Mouse (Mus musculus) heart, embryonic 13.5 days (tissue): ENCODE data around the gene Tmem216. TPM values are rescaled to one million over a fixed set of nuclear protein-coding genes. Genes with fewer than 3 reads are reported as not detected.
A peak's percentile ranks its signal among the peaks of the same experiment; 100 is the strongest.

Experiments
- ATAC-seq: fragments of 200-750 bp; cut with Nextera tagmentation; 2 replicates; pipeline ENCODE4 v1.8.0; 2017; ENCODE audit warnings: moderate TSS enrichment; ENCODE audit not compliant: insufficient number of reproducible peaks, low FRiP score, low TSS enrichment; ENCODE audit errors: extremely low read depth
- H3K27ac ChIP-seq: fragments of 300-500 bp; sonication (generic); replicated peaks from 2 replicates; pipeline ENCODE4 v1.5.1; 2015; ENCODE audit warnings: moderate library complexity, mild to moderate bottlenecking, inconsistent platforms
- H3K27me3 ChIP-seq: fragments of 300-500 bp; sonication (generic); replicated peaks from 2 replicates; pipeline ENCODE4 v1.6.1; 2015; ENCODE audit warnings: mild to moderate bottlenecking, inconsistent platforms
- H3K36me3 ChIP-seq: fragments of 300-500 bp; sonication (generic); 2 replicates; pipeline ENCODE4 v1.6.1; 2015; ENCODE audit warnings: mild to moderate bottlenecking, inconsistent platforms
- H3K4me1 ChIP-seq: fragments of 300-500 bp; sonication (generic); 2 replicates; pipeline ENCODE4 v1.6.1; 2015; ENCODE audit warnings: inconsistent platforms
- H3K4me2 ChIP-seq: fragments of 300-500 bp; sonication (generic); 2 replicates; pipeline ENCODE4 v1.6.1; 2015; ENCODE audit warnings: inconsistent platforms, mild to moderate bottlenecking, moderate library complexity
- H3K4me3 ChIP-seq: fragments of 300-500 bp; sonication (generic); 2 replicates; pipeline ENCODE4 v1.5.1; 2015; ENCODE audit warnings: moderate library complexity, mild to moderate bottlenecking, inconsistent platforms
- H3K9ac ChIP-seq: fragments of 300-500 bp; sonication (generic); 2 replicates; pipeline ENCODE4 v1.6.1; 2015; ENCODE audit warnings: inconsistent platforms, mild to moderate bottlenecking, moderate library complexity
- H3K9me3 ChIP-seq: fragments of 300-500 bp; sonication (generic); 2 replicates; pipeline ENCODE4 v1.6.1; 2016; ENCODE audit warnings: inconsistent platforms
- WGBS: fragments of 180-500 bp; shearing (Covaris S2); methylation state at CpG from one replicate; pipeline ENCODE4 v1.1.7; 2015; ENCODE audit warnings: mixed read lengths; 5-methylcytosine and 5-hydroxymethylcytosine counted together
- polyA plus RNA-seq: library from polyadenylated mRNA; unstranded; fragments of >200 nt; fragmentation: Nextera tagmentation; extraction: Ambion mirVana; gene quantifications from 2 replicates; pipeline ENCODE4 v1.2.1, GENCODE M21; 2015

The Tmem216 gene
- polyA plus RNA-seq, 1 experiment from 2014 or later: 18.0 TPM

DNA sequence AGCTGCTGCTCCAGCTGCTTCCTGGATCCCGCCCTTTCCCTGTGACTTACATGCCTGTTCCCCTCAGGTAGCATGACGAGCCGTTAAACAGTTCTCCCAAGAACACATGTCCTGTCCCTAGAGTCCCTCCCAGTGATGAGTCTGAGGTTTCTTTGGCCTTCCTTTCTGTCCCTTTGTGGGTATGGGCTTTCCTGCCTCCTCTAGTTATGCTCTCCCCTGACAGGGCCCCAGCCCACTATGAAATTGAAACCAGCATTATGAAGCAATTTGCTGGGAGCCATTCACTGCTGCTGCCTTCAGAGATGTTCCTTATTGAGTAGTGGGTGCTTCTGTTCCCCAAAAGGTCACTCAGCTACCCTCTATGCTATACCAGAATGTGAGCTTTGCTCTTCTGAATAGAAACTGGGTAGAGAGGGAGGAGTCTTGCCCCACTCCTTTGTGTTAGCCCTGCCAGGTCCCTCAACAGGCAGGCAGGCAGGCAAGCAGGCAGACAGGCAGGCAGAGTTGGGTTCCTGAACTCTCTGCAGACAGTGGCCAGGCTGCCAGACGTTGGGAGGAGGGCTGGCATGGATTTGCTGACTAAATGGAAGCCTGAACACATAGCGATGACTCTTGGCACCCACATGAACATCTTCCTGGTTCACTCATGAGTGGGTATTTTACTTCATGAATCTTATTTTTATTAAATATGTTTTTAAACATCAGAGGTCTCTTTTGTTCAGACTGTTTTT lies 33.3 kb upstream of the Tmem216 start:
- H3K9me3 ChIP-seq: no peaks in the 10 kb centered on the region
- no peaks in the 10 kb centered on the region for H3K27me3 ChIP-seq
- no peak for ATAC-seq
- no peak overlapping the region for H3K4me3 ChIP-seq
- H3K27ac ChIP-seq: no peak overlapping the region
- 69% methylated on average over 5 of the region's 5 CpGs for WGBS
- H3K9ac ChIP-seq: peak overlapping the region; percentile 34; the same call in 1 of the 2 replicates
- peaks cover 74% of the 10 kb centered on the region for H3K36me3 ChIP-seq
- H3K4me2 ChIP-seq: no peak overlapping the region
- no peaks in the 10 kb centered on the region for H3K4me1 ChIP-seq

DNA sequence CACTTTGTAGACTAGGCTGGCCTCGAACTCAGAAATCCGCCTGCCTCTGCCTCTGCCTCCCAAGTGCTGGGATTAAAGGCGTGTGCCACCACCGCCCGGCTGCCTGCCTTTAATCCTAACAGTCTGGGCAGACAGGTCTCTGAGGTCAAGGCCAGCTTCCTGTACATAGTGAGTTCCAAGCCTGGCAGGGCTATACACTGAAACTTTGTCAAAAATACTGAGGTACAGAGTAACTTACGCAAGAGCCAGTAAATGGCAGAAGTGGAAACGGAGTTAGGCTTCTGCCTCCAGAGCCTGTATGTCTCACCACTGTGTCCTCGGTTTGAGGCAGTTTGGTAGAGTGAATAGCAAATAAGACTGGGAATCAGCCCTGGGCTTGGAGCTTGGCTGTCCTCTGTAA lies 31.2 kb upstream of the Tmem216 start:
- peaks cover 62% of the 10 kb centered on the region for H3K36me3 ChIP-seq
- no peak overlapping the region for H3K4me2 ChIP-seq
- ATAC-seq: no peak
- H3K4me3 ChIP-seq: no peak overlapping the region
- H3K9me3 ChIP-seq: no peaks in the 10 kb centered on the region
- H3K4me1 ChIP-seq: no peaks in the 10 kb centered on the region
- H3K27ac ChIP-seq: no peak overlapping the region
- no peaks in the 10 kb centered on the region for H3K27me3 ChIP-seq
- H3K9ac ChIP-seq: no peak overlapping the region
- WGBS: 91% methylated on average over 8 of the region's 8 CpGs

DNA sequence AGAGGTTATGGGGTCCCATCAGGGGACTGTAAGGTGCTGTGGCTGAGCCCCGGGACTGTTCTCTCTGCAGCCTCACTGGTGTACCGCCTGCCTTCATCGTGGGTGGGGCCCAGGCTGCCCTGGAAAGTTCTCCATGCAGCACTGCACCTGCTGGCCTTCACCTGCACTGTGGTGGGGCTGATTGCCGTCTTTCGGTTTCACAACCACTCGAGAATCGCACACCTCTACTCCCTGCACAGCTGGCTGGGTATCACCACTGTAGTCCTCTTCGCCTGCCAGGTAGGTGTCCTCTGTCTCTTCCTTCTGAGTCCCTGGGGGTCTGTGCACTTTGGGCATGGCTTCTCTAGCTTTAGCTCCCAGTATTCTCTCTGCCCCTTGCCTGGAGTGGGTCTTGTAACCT lies 29.1 kb upstream of the Tmem216 start:
- H3K9ac ChIP-seq: no peak overlapping the region
- H3K9me3 ChIP-seq: no peaks in the 10 kb centered on the region
- H3K4me3 ChIP-seq: no peak overlapping the region
- no peak for ATAC-seq
- H3K27me3 ChIP-seq: no peaks in the 10 kb centered on the region
- no peaks in the 10 kb centered on the region for H3K4me1 ChIP-seq
- no peak overlapping the region for H3K4me2 ChIP-seq
- H3K27ac ChIP-seq: no peak overlapping the region
- WGBS: 80% methylated on average over 8 of the region's 8 CpGs
- peaks cover 56% of the 10 kb centered on the region for H3K36me3 ChIP-seq

DNA sequence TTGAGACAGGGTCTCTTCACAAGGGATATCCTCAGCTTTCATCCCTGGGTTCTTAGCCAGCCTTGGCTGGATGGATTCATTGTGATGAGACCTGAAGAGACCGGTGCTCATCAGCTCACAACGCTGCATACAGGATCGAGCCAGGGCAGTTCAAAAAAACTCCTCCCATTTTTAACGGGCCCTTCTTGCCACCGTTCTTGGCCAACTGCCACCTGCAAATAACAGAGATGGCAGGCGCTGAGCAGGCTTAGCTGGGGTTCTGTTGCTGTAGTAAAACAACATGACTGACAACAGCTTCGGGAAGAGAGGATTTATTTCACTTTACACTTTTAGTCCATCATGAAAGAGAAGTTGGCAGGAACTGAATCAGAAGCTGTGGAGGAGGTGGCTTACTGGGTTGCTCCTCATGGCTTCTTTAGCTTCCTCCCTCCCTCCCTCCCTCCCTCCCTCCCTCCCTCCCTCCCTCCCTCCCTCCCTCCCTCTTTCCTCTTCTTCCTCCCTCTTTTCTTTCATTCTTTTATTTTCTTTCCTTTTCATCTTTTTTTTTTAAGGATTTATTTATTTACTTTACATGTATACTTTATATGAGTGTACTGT lies 27.6 kb upstream of the Tmem216 start:
- H3K27ac ChIP-seq: no peak overlapping the region
- H3K36me3 ChIP-seq: peaks cover 50% of the 10 kb centered on the region
- H3K27me3 ChIP-seq: no peaks in the 10 kb centered on the region
- ATAC-seq: no peak
- no peak overlapping the region for H3K9ac ChIP-seq
- H3K4me1 ChIP-seq: peaks cover 6% of the 10 kb centered on the region
- no peak overlapping the region; the same call in 1 of the 2 replicates for H3K4me2 ChIP-seq
- H3K4me3 ChIP-seq: no peak overlapping the region
- no peaks in the 10 kb centered on the region for H3K9me3 ChIP-seq
- WGBS: 46% methylated on average over 7 of the region's 7 CpGs

DNA sequence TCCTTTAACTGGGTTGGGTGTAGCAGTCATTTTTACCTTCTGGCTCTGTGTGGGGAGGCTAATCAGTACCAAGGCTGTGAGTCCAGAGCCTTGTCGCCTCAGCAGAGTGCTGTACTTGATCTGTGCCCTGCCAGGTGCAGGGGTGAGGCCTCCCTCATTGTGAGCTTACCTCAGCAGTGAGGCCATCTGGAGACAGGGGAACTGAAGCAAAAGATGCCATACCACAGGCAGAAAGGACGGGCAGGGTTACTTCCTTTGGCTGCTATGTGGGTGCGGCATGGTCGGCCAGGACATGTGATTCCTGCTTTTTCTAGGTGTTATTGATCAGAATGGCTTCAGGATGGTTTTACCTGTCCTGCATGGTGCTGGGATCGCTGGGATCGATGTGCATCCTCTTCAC lies 25.9 kb upstream of the Tmem216 start:
- H3K27ac ChIP-seq: no peak overlapping the region
- ATAC-seq: no peak
- WGBS: 71% methylated on average over 6 of the region's 6 CpGs
- no peak overlapping the region for H3K4me2 ChIP-seq
- H3K4me3 ChIP-seq: no peak overlapping the region
- H3K4me1 ChIP-seq: peaks cover 16% of the 10 kb centered on the region
- H3K36me3 ChIP-seq: peaks cover 39% of the 10 kb centered on the region
- no peaks in the 10 kb centered on the region for H3K27me3 ChIP-seq
- H3K9me3 ChIP-seq: no peaks in the 10 kb centered on the region
- no peak overlapping the region for H3K9ac ChIP-seq

DNA sequence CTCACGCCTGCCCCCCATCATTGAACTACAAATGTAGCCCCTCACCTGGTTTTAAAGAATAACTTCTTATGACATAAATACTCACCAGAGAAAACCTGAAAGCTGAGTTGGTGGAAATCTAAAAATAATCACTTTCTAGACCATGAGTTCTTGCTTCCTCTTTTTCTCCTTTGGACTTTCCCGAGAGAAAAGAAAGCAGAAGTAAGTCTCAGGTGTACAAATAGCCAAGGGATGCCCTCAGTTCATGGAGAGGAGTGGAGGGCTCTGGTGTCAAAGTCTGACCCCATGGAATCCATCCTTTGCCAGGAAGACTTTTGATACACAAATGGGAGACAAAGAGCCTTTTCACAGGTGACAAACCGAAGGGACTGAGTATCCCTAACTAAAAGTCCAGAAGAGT lies 24.7 kb upstream of the Tmem216 start:
- H3K36me3 ChIP-seq: peaks cover 29% of the 10 kb centered on the region
- WGBS: 66% methylated on average over 3 of the region's 3 CpGs
- ATAC-seq: no peak

DNA sequence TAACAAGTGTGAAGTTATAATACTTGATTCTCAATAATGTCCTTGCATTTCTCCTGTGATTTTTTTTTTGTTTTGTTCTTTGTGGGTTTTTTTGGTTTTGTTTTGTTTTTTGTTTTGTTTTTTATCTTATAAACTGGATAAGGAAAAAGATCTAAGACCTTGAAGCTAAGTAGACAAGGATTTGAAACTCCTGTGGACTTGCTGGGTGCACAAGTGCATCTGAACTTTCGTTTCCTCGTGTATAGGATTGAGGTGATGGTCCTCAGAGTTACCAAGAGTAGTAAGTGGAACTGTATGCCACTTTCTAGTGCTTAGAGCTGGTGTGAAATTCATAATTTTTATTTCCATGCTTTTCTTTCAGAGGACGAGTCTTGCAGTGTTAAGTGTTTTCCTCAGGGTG lies 24.1 kb upstream of the Tmem216 start:
- H3K4me2 ChIP-seq: no peak overlapping the region
- peaks cover 24% of the 10 kb centered on the region for H3K36me3 ChIP-seq
- H3K4me1 ChIP-seq: peaks cover 25% of the 10 kb centered on the region
- H3K9me3 ChIP-seq: no peaks in the 10 kb centered on the region
- WGBS: 74% methylated on average over 3 of the region's 3 CpGs
- no peak overlapping the region for H3K9ac ChIP-seq
- no peak overlapping the region for H3K4me3 ChIP-seq
- no peak for ATAC-seq
- no peaks in the 10 kb centered on the region for H3K27me3 ChIP-seq
- H3K27ac ChIP-seq: no peak overlapping the region

More for the DNA sequence above, 24.7 kb upstream of the Tmem216 start:
- Histone ChIP-seq H3K4me1 (peaks cover 24% of the 10 kb centered on the region), H3K27me3 (no peaks in the 10 kb centered on the region), H3K27ac (no peak overlapping the region), H3K9ac (no peak overlapping the region), H3K4me3 (no peak overlapping the region), H3K4me2 (no peak overlapping the region), H3K9me3 (no peaks in the 10 kb centered on the region)

DNA sequence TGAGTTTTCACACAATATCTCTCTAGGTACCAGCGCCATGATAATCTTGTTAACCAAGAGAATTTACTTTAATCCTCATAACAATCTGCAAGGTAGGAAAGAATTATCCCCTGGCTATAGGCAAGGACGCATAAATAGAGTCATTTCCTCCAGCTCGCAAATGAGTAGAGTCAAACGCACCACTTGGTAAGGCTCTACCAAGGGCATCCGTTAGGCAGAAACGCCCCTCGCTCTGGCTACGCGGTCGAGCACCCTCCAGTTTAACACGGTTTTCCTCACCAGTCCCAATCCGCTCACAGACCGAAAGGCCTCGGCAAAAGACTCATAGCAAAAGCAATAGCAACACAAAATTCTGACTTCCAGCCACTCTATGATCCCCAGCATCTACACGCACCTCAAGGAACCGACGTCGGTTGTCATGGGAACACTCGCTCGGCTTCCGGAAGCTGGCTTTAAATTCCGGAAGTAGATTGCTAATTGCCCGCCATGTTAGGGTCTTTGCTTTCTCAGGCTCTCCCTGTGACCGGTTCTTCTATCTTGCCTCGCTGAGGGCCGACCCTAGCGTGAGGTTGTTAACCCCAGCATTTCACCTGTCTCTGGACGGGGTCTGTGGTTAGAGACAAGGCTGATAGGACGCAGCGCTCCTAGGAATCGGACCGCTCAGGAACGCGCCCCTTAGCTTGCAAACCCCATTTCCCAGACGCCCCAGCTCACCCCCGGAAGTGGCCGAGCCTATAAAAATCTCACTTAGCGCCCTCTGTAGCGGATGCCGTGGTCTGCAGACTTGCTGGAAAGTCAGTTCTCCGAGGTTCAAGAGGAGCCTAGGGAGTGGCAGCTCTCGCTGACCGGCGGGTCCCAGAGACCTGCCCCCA lies 20.9 kb upstream of the Tmem216 start, which contains the start of the genes Cyb561a3 and Tmem138:
Gene Cyb561a3 (plus strand): TSS at position 483 of the 872 bp plus-strand sequence.
Gene Tmem138 (minus strand): TSS at position 673 of the 872 bp plus-strand sequence.
- Histone ChIP-seq H3K4me3 (peak within 1 kb of the TSS; percentile 61), H3K9me3 (no peaks in the 10 kb centered on the region), H3K27ac (peak within 1 kb of the TSS; percentile 89), H3K36me3 (peaks cover 41% of the 10 kb centered on the region), H3K9ac (peak within 1 kb of the TSS; percentile 88), H3K27me3 (no peaks in the 10 kb centered on the region), H3K4me2 (peak within 1 kb of the TSS; percentile 84), H3K4me1 (peaks cover 25% of the 10 kb centered on the region)
- ATAC-seq: peak; percentile 88
- under 1% methylated on average over 44 of the region's 44 CpGs for WGBS

DNA sequence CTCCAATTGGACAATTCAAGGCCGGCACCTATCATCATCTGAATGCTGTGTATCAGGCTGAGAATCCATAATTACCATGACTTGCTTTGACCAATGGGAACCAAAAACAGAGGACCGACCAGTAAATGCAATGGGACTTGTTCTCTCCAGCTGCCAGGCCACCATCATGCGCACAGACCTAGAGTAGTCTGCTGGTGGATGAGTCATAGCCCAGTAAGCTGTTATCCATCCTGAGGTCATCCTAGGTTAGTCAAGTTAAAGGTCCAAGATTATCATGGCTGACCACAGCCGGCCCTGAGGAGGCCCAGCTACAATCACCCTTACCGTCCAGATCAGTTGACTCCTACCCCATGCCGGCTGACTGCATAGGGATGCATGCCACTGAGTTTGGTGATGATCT lies 13.6 kb upstream of the Tmem216 start:
- Histone ChIP-seq H3K27ac (no peak overlapping the region), H3K4me2 (no peak overlapping the region), H3K4me3 (no peak overlapping the region), H3K9me3 (peaks cover 5% of the 10 kb centered on the region; the same call in 1 of the 2 replicates), H3K27me3 (no peaks in the 10 kb centered on the region), H3K9ac (no peak overlapping the region), H3K4me1 (no peaks in the 10 kb centered on the region), H3K36me3 (peaks cover 68% of the 10 kb centered on the region)
- no peak for ATAC-seq
- 87% methylated on average over 6 of the region's 6 CpGs for WGBS

DNA sequence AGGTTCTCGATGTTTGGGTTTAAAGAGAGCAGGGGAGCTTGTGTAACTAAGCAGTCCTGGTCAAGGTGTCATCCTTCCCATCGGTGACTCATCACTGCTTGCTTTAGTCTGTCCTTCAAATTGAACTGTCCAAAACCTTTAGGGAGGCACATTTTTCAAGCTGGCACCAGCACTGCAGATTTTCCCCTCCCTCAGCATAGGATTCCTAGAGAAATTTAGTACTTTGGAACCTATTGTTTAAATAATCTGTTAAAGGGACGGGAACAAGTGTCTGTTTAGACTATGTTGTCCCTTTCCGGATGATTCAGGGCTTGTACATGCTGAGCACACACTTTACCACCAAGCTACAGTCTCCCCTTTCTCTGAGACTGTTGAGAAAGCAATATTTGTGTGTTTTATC lies 9.2 kb upstream of the Tmem216 start:
- Histone ChIP-seq H3K4me2 (no peak overlapping the region), H3K9me3 (peaks cover 5% of the 10 kb centered on the region; the same call in 1 of the 2 replicates), H3K27ac (0 out of 2 replicates have a peak overlapping the region, but pooled peaks have one; percentile 28), H3K9ac (no peak overlapping the region), H3K4me1 (peaks cover 18% of the 10 kb centered on the region), H3K27me3 (no peaks in the 10 kb centered on the region), H3K36me3 (peaks cover 24% of the 10 kb centered on the region), H3K4me3 (no peak overlapping the region)
- ATAC-seq: no peak
- 60% methylated on average over 4 of the region's 4 CpGs for WGBS

DNA sequence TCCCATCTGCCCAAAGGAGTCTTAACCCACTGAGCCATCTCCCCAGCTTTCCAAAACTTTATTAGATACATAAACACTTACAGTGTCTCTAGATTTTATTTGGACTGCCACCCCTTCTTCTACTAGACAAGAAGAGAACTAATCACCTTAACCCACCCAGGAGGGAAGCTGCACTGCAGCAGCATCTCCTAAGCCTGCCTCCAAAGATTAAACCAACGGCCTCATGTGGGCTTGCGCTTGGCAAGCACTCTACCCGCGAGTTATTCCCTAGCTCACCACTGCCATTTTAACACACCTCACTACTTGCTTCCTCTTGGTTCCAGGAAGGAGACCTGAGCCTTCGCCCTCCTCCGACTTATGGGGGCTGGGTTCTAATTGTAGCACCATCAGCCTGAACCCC lies 8.2 kb upstream of the Tmem216 start:
- ATAC-seq: no peak
- Histone ChIP-seq H3K9ac (no peak overlapping the region), H3K27ac (no peak overlapping the region), H3K27me3 (no peaks in the 10 kb centered on the region), H3K4me2 (no peak overlapping the region), H3K36me3 (peaks cover 15% of the 10 kb centered on the region), H3K9me3 (peaks cover 5% of the 10 kb centered on the region; the same call in 1 of the 2 replicates), H3K4me3 (no peak overlapping the region), H3K4me1 (peaks cover 18% of the 10 kb centered on the region)
- WGBS: 75% methylated on average over 6 of the region's 6 CpGs
